Mouse (Mus musculus): ENCODE results near the gene Rrp36. TPM values are rescaled to one million over a fixed set of nuclear protein-coding genes. Genes with fewer than 3 reads are reported as not detected.
A peak's percentile ranks its signal among the peaks of the same experiment; 100 is the strongest.

The Rrp36 gene
- polyA plus RNA-seq, 1 experiment from 2014 or later: 30.1 TPM

DNA sequence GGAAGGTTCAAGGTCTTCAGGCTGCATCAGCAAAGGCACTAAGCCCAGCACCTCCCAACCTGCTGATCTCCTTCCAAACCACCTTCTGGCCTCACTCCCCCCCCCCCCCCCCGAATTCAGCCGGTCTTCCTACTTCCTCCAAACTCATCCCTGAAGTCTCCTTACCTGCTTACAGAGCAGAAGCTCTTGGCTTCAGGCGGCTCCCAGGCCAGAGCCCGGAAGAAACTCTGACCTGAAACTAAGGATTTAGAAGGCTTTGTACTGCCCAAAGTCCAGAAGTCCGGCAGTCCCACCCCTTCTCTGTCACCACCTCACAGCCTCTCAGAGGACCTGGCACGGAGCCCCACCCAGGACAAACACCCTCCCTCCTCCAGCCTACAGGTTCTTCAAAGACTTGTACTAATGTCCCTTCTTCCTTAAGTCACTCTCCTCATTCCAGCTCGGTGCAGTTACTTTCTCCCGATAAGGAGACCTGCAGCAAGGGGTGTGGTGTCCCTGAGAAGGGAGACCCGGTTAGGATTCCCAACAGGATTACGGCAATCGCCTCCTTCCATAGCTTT lies 29.2 kb downstream of the Rrp36 start:
- Histone ChIP-seq H3K9ac (ENCODE audit: low read length) (peak overlapping the region; percentile 68), H3K4me1 (ENCODE audit: control insufficient read depth, insufficient read depth, low read length) (peaks cover 15% of the 10 kb centered on the region), H3K4me2 (ENCODE audit: low read length) (peak overlapping the region; percentile 79), H3K36me3 (ENCODE audit: control insufficient read depth, insufficient read depth, low read length) (peaks cover 39% of the 10 kb centered on the region), H3K27ac (ENCODE audit: low read depth, low read length) (no peak overlapping the region), H3K4me3 (ENCODE audit: low read depth, low read length) (peak overlapping the region; percentile 72), H3K9me3 (replicated peaks; ENCODE audit: control insufficient read depth, low read length) (no peaks in the 10 kb centered on the region), H3K27me3 (replicated peaks; ENCODE audit: control insufficient read depth, insufficient read depth, low read length) (no peaks in the 10 kb centered on the region)
- ATAC-seq (no peak), DNase-seq (ENCODE audit: low spot score) (no peak)
- WGBS: 5% methylated on average over 11 of the region's 11 CpGs

DNA sequence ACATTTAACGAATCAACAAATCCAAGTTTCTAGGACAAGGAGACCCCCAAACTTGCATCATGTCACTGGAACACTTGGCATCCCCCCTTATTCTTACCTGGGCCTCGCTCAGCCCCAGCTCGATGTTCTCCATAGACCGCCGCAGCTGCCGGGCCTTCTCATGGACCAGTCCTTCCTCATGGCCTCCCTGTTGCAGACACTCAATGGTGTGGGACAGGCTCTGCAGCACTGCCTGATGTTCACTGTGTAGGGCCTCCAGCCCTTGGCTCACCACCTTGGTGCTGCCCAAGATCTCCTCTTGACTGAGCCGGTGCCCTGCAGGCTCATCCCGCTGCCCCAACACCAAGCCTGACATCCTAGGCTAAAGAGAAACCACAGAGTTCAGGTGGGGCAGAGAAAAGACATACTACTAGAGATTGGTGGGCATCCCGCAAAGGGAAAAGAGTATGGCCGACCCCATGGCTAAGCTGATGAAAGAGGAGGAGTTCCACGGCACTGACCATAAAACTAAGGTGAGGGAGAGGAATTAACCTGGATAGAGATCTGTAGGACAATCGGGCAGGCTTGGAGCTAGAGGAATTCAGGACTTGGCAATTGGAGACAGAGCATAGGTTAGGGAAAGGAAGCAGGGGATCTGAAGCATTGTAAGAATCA lies 29.9 kb downstream of the Rrp36 start:
- Histone ChIP-seq H3K27me3 (replicated peaks; ENCODE audit: control insufficient read depth, insufficient read depth, low read length) (no peaks in the 10 kb centered on the region), H3K4me3 (ENCODE audit: low read depth, low read length) (0 out of 2 replicates have a peak overlapping the region, but pooled peaks have one; percentile 72), H3K4me2 (ENCODE audit: low read length) (peak overlapping the region; percentile 79), H3K27ac (ENCODE audit: low read depth, low read length) (no peak overlapping the region), H3K36me3 (ENCODE audit: control insufficient read depth, insufficient read depth, low read length) (peaks cover 45% of the 10 kb centered on the region), H3K9me3 (replicated peaks; ENCODE audit: control insufficient read depth, low read length) (no peaks in the 10 kb centered on the region), H3K9ac (ENCODE audit: low read length) (peak overlapping the region; percentile 68; the same call in 1 of the 2 replicates), H3K4me1 (ENCODE audit: control insufficient read depth, insufficient read depth, low read length) (peaks cover 12% of the 10 kb centered on the region)
- no peak for DNase-seq (ENCODE audit: low spot score)
- ATAC-seq: no peak
- 91% methylated on average over 12 of the region's 12 CpGs for WGBS

DNA sequence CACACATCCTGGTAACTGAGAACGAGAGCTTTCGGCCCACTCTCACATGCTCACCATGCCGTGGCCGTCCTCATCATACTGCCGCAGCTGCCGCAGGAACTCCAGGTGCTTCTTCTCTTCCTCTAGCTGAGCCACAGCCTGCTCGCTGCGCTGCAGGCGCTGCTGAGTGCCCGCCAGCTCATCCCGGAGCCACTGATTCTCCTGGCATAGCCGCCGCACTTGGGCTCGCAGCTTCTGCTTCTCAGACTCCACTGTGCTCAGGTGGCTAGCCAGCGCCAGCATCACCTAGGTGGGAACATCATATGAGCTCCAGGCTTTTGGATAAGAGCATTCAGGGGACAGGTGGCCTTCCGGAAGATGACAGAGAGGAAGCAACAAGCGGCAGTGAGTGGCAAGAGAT lies 32.1 kb downstream of the Rrp36 start:
- Histone ChIP-seq H3K4me1 (ENCODE audit: control insufficient read depth, insufficient read depth, low read length) (peaks cover 12% of the 10 kb centered on the region), H3K36me3 (ENCODE audit: control insufficient read depth, insufficient read depth, low read length) (peaks cover 46% of the 10 kb centered on the region), H3K9ac (ENCODE audit: low read length) (no peak overlapping the region), H3K27ac (ENCODE audit: low read depth, low read length) (no peak overlapping the region), H3K9me3 (replicated peaks; ENCODE audit: control insufficient read depth, low read length) (no peaks in the 10 kb centered on the region), H3K4me2 (ENCODE audit: low read length) (no peak overlapping the region), H3K4me3 (ENCODE audit: low read depth, low read length) (no peak overlapping the region), H3K27me3 (replicated peaks; ENCODE audit: control insufficient read depth, insufficient read depth, low read length) (no peaks in the 10 kb centered on the region)
- WGBS: 93% methylated on average over 17 of the region's 17 CpGs
- DNase-seq (ENCODE audit: low spot score) (no peak), ATAC-seq (no peak)

DNA sequence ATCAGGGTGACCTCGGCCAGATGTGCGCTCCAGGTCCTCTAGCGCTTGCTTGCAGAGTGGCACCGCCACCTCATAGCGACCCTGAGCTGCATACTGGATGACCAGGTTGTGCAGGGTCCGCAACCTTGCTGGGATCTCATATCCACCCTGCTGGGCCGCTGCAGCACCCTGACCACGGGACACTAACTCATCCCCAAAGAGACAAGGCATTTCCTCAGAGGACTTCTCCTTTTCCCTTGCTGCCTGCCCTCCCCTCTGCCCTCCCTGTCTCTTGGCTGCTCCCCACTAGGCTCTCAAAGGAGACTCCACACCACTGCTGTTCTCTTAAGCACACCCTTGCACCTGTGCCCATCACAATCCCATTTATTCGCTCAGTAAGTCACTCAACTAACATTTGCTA lies 34.2 kb downstream of the Rrp36 start:
- Histone ChIP-seq H3K9me3 (replicated peaks; ENCODE audit: control insufficient read depth, low read length) (no peaks in the 10 kb centered on the region), H3K4me3 (ENCODE audit: low read depth, low read length) (no peak overlapping the region), H3K27ac (ENCODE audit: low read depth, low read length) (no peak overlapping the region), H3K9ac (ENCODE audit: low read length) (no peak overlapping the region), H3K36me3 (ENCODE audit: control insufficient read depth, insufficient read depth, low read length) (peaks cover 55% of the 10 kb centered on the region), H3K27me3 (replicated peaks; ENCODE audit: control insufficient read depth, insufficient read depth, low read length) (no peaks in the 10 kb centered on the region), H3K4me2 (ENCODE audit: low read length) (no peak overlapping the region), H3K4me1 (ENCODE audit: control insufficient read depth, insufficient read depth, low read length) (peaks cover 11% of the 10 kb centered on the region)
- WGBS: 72% methylated on average over 9 of the region's 9 CpGs
- DNase-seq (ENCODE audit: low spot score) (no peak), ATAC-seq (no peak)

DNA sequence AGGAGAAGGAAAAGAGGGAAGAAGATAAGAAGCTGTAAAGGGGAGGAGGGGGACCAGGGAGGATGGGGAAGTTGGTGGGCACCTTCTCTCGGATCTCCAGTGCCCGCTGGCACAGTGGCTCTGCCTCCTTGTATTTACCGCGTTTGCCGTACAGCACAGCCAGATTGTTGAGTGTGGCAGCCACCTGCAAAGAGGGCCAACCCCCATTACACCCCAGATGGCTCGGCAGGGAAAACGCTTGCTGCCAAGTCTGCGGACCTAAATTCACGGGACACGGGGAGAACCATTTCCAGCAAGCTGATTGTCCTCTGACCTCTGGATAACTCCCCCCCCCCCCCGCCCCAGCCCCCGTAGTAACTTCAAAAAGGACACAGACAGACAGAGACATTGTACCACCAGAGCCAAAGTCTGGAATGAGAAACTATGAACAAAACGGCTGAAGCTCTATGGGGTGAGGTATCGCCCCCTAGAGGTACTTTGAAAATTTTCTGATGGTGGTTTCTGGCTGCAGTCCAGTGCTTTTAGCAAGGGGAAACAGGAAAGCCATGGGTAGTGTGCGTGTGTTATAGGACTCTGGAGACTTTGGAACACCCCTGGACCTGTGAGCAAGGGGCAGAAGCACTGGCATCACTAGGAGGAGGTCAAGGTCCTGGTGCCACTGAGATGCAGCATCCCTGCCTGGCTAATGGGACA lies 37.2 kb downstream of the Rrp36 start:
- peak; percentile 79 for ATAC-seq
- H3K4me2 ChIP-seq (ENCODE audit: low read length): peak overlapping the region; percentile 33

DNA sequence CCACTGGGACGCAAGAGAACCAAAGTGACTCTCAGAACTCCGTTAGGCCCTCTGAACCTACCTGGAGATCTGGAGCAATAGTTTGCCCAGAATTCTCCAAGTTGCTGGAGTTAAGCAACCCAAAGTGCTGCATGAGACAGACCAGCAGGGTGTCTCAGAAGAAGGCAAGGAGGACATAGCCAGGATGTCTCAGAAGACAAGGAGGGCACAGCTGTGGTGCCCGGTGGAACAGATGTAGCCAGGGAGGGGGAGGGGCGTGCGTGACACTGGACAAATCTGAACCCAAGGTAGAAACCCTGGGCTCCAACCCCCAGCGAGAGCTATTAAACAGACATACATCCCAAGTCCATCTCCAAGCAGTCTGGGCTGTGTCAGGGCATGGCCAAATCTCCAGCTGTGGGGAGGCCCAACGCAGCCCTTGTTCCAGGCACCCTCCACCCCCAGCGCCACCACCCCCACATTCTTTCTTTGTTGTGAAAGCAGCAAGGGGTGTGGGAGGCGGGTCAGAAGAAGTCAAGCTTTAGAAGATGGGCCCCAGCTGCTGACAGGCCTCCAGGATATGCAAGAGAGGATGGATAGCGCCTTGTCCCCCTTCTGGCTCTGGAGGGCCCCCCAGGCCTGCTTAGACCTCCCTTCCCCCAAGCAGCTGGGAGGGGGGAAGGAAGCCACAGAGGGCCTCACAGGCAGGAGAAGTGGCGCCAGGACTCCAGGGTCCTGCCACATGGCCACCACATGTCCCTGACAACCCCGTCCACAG lies 44.3 kb downstream of the Rrp36 start:
- H3K4me1 ChIP-seq (ENCODE audit: control insufficient read depth, insufficient read depth, low read length): peaks cover 14% of the 10 kb centered on the region
- peak overlapping the region; percentile 90 for H3K4me3 ChIP-seq (ENCODE audit: low read depth, low read length)
- ATAC-seq (peak; percentile 6), DNase-seq (ENCODE audit: low spot score) (no peak)
- peaks cover 39% of the 10 kb centered on the region for H3K36me3 ChIP-seq (ENCODE audit: control insufficient read depth, insufficient read depth, low read length)
- H3K27ac ChIP-seq (ENCODE audit: low read depth, low read length): peak overlapping the region; percentile 82
- no peaks in the 10 kb centered on the region for H3K27me3 ChIP-seq (replicated peaks; ENCODE audit: control insufficient read depth, insufficient read depth, low read length)
- 13% methylated on average over 12 of the region's 12 CpGs for WGBS
- peak overlapping the region; percentile 92 for H3K9ac ChIP-seq (ENCODE audit: low read length)
- peak overlapping the region; percentile 70 for H3K4me2 ChIP-seq (ENCODE audit: low read length)
- H3K9me3 ChIP-seq (replicated peaks; ENCODE audit: control insufficient read depth, low read length): no peaks in the 10 kb centered on the region

More for the DNA sequence above, 37.2 kb downstream of the Rrp36 start:
- no peaks in the 10 kb centered on the region for H3K27me3 ChIP-seq (replicated peaks; ENCODE audit: control insufficient read depth, insufficient read depth, low read length)
- 15% methylated on average over 15 of the region's 15 CpGs for WGBS
- H3K9me3 ChIP-seq (replicated peaks; ENCODE audit: control insufficient read depth, low read length): no peaks in the 10 kb centered on the region
- no peak overlapping the region; the same call in 1 of the 2 replicates for H3K9ac ChIP-seq (ENCODE audit: low read length)
- H3K36me3 ChIP-seq (ENCODE audit: control insufficient read depth, insufficient read depth, low read length): peaks cover 69% of the 10 kb centered on the region
- peak; percentile 90 for DNase-seq (ENCODE audit: low spot score)
- peaks cover 7% of the 10 kb centered on the region; the same call in 1 of the 2 replicates for H3K4me1 ChIP-seq (ENCODE audit: control insufficient read depth, insufficient read depth, low read length)
- H3K27ac ChIP-seq (ENCODE audit: low read depth, low read length): peak overlapping the region; percentile 61; the same call in 1 of the 2 replicates
- H3K4me3 ChIP-seq (ENCODE audit: low read depth, low read length): no peak overlapping the region

DNA sequence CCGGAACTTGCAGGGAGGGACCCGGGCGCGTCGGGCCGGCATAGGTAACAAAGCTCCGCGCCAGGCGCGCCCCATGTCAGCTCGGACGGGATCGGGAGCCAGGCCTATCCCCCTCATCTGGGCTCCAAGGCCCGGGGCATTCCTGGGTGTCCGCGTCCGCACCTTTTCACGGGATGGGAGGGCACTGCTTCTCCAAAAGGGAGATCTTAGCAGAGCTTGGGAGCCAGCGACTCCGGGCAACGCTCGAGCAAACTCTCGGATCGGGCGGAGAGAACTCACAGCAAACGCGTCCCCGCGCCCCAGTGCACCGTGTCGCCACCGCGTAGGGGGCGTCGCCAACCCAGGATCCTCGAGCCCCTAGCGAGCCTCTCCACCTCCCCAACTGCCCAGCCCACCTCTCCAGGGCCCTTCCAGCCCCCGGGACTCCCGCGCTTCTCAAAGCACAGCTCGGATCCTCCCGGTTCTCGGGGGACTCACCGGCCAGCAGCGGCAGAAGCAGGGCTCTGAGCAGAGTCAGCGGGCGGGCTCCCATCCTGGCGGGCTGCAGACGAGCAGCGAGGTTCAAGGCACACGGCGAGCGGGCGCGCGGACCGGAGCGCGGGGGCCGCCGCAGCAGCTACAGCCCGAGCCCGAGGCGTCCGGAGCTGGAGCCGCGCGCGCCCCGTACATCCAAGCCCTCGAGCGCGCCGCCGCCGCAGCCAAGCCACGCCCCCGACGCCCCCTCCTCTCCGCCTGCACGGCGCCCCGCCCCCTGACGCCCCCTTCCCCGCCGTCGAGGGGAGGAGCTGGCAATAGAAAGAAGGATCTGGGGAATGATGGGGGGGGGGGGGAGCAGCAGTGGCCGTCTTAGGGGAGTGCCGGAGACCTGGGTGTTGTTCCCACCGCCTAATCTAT lies 45.1 kb downstream of the Rrp36 start, which contains the start of gene Ptk7:
TSS of gene Ptk7 (minus strand) at position 714 of the 894 bp plus-strand sequence.
- H3K4me3 ChIP-seq (ENCODE audit: low read depth, low read length): peak within 1 kb of the TSS; percentile 90
- peaks cover 34% of the 10 kb centered on the region for H3K36me3 ChIP-seq (ENCODE audit: control insufficient read depth, insufficient read depth, low read length)
- peak; percentile 93 for DNase-seq (ENCODE audit: low spot score)
- no peaks in the 10 kb centered on the region for H3K27me3 ChIP-seq (replicated peaks; ENCODE audit: control insufficient read depth, insufficient read depth, low read length)
- H3K4me1 ChIP-seq (ENCODE audit: control insufficient read depth, insufficient read depth, low read length): peaks cover 21% of the 10 kb centered on the region
- H3K9me3 ChIP-seq (replicated peaks; ENCODE audit: control insufficient read depth, low read length): no peaks in the 10 kb centered on the region
- H3K9ac ChIP-seq (ENCODE audit: low read length): peak within 1 kb of the TSS; percentile 92
- ATAC-seq: peak; percentile 86
- H3K4me2 ChIP-seq (ENCODE audit: low read length): peak within 1 kb of the TSS; percentile 70
- peak within 1 kb of the TSS; percentile 82 for H3K27ac ChIP-seq (ENCODE audit: low read depth, low read length)
- 1% methylated on average over 73 of the region's 90 CpGs for WGBS

DNA sequence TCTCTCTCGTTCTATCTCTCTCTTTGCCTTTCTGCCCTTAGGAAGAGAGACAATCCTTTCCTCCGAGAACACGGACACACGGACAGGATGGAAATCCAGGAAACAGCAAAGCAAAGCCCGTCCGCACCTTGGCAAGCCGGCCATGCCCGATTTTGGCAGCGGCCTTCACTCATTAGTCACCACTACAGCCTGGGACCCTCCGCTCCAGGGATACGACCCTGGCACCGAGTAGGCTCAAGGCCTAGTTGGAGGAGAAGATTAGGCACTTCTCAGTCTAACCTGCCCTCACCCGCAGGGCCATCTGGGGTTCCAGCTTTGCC lies 45.7 kb downstream of the Rrp36 start:
- peak; percentile 29 for ATAC-seq
- H3K27me3 ChIP-seq (replicated peaks; ENCODE audit: control insufficient read depth, insufficient read depth, low read length): no peaks in the 10 kb centered on the region
- WGBS: 1% methylated on average over 13 of the region's 13 CpGs
- H3K9me3 ChIP-seq (replicated peaks; ENCODE audit: control insufficient read depth, low read length): no peaks in the 10 kb centered on the region
- DNase-seq (ENCODE audit: low spot score): peak; percentile 48
- peak overlapping the region; percentile 92 for H3K9ac ChIP-seq (ENCODE audit: low read length)
- H3K4me2 ChIP-seq (ENCODE audit: low read length): peak overlapping the region; percentile 70
- peak overlapping the region; percentile 82 for H3K27ac ChIP-seq (ENCODE audit: low read depth, low read length)
- H3K4me1 ChIP-seq (ENCODE audit: control insufficient read depth, insufficient read depth, low read length): peaks cover 24% of the 10 kb centered on the region
- peaks cover 29% of the 10 kb centered on the region for H3K36me3 ChIP-seq (ENCODE audit: control insufficient read depth, insufficient read depth, low read length)
- peak overlapping the region; percentile 90 for H3K4me3 ChIP-seq (ENCODE audit: low read depth, low read length)

Measured in forebrain, embryonic 14.5 days (tissue).